Mouse (Mus musculus) neural tube, embryonic 10.5 days (tissue): ENCODE results near the gene Slc22a23.

Experiments used
- DNase-seq: peaks from one replicate; pipeline ENCODE4 v3.0.0-alpha.2; 2017; ENCODE audit warnings: low spot score; ENCODE audit errors: extremely low spot score

Slc22a23 gene

DNA sequence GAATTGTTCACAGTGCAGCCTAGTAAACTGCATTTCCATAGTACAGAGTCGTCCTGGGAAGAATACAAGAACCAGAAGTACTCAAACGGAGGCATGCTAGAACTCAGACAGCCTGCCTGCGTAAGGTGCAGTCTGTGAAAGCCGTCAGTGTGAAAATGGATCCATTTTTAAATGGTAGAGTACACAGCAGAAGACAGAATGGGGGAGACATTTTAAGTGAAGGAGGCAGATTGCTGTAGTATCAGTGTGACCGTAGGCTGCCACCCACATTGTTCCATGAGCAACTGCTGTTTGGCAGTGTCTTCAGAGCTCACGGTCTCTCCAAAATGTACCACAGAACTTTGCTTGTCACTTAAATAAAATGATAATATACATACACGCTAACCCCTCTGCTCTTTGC is 210.7 kb downstream of the Slc22a23 start:
- DNase-seq: no peak

- peak; percentile 79 for DNase-seq
These were observed 211.5 kb downstream of the Slc22a23 start for GRCm38 (mm10) chr13:34133326-34134071.

- no peak for DNase-seq
These were observed 212.1 kb downstream of the Slc22a23 start for GRCm38 (mm10) chr13:34132875-34133274.

GRCm38 (mm10) chr13:34132299-34132698 is 212.7 kb downstream of the Slc22a23 start:
- DNase-seq: peak; percentile 60

DNA sequence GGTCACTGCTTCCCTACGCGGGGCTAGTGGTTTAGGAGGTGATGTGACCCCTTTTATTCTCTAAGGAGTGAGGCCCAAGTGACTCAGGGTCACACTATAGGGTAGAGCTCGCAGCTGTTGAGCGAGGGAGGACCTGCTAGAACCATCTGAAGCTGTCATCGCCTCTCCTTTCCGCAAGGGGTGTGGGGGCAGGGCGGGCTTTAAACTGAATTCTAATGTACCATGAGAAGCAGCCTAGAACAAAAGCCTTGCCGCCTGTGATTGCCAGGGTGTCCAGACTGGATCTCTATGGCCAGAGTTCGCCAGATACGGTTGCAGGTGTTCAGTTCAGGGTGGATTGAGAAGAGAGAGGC is 213.3 kb downstream of the Slc22a23 start:
- DNase-seq: peak; percentile 84

- DNase-seq: peak; percentile 87
These were observed 213.8 kb downstream of the Slc22a23 start for GRCm38 (mm10) chr13:34131011-34131707.

DNA sequence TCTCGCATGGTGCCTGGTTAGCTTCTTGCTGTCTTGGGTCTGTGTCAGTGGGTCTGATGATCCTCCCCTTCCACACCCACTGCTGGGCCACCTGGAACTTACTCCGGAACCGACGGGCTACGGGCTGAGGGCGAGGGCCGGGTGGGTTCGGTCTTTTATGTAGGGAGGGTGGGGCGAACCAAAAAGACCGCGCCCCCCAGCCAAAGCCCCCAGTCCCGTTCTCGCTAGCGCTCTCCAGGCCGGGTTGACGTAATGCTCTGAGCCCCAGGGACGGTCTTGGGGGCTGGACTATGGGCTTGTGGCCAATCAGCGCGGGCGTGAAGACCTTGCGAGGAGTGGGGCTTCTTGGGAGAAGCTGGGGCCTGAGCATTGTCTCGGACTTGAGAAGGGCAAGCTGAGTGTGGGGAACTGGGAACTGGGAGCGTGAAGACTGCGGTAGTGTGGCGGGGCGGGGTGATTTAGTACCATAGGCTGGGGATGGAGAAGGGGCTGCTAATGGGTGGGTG is 214.7 kb downstream of the Slc22a23 start, which contains the start of gene Tubb2b:
TSS of gene Tubb2b (minus strand) at position 241 of the 506 bp plus-strand sequence.
- DNase-seq: peak; percentile 91

DNA sequence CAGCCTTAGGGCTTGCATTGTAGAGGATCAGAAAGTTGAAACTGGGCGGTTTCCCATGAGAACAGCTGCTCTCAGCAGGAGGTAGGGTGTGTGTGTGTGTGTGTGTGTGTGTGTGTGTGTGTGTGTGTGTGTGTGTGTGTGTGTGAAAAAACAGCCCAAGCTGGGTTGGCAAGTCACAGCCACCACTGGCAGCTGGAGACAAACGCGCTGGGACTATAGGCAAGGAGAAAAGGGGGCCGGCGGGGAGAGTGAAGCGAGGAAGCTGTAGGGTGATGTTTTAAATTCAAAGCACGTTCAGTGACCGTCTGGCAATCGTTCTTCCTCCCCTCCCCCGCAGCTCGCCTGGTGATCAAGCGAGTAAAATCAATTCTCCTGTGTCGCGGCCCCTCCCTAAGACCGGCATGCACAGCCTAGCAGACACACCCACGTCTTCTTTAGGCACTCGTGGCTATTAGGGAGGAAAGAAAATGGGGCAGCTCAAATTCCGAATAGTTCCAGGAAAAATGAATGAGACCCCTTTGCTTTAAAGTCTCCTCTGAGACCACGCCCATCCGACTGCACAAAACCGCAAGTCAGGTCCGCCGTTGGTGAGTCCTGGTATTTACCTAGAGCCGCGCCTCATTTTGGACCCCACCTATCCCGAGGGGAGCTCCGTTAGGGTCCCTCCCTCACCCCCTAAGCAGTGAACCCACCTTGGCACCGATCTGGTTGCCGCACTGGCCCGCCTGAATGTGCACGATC is 215.3 kb downstream of the Slc22a23 start:
- peak; percentile 68 for DNase-seq
